Mouse (Mus musculus) liver, adult 2 months (tissue): Measurements from ENCODE around the gene Tmem217. TPM values are rescaled to one million over a fixed set of nuclear protein-coding genes. Genes with fewer than 3 reads are reported as not detected.

Experiments used
- DNase-seq: peaks from one replicate; pipeline ENCODE4 v3.0.0-alpha.2; 2011; ENCODE audit warnings: low read depth, low spot score; ENCODE audit errors: extremely low read depth
- H3K27ac ChIP-seq: fragments of 200-500 bp; replicated peaks from 2 replicates; pipeline ENCODE4 v1.5.1; 2012; ENCODE audit warnings: low read depth, mild to moderate bottlenecking, control low read depth, inconsistent platforms, low read length; ENCODE audit not compliant: insufficient read depth
- H3K27me3 ChIP-seq: fragments of 200-500 bp; 2 replicates; pipeline ENCODE4 v1.6.1; 2012; ENCODE audit warnings: mild to moderate bottlenecking, moderate library complexity, low read length, inconsistent platforms; ENCODE audit not compliant: control insufficient read depth, insufficient read depth
- H3K36me3 ChIP-seq: fragments of 200-500 bp; 2 replicates; pipeline ENCODE4 v1.6.1; 2012; ENCODE audit warnings: low read length, inconsistent platforms; ENCODE audit not compliant: control insufficient read depth, insufficient read depth
- H3K4me1 ChIP-seq: fragments of 200-500 bp; 2 replicates; pipeline ENCODE4 v1.6.1; 2011; ENCODE audit warnings: low read length; ENCODE audit not compliant: control insufficient read depth, insufficient read depth
- H3K4me3 ChIP-seq: fragments of 200-500 bp; 2 replicates; pipeline ENCODE4 v1.5.1; 2011; ENCODE audit warnings: low read depth, mild to moderate bottlenecking, control low read depth, low read length, moderate library complexity; ENCODE audit not compliant: insufficient read depth
- H3K79me2 ChIP-seq: fragments of 200-500 bp; 2 replicates; pipeline ENCODE4 v1.6.1; 2012; ENCODE audit warnings: inconsistent platforms, mild to moderate bottlenecking, low read length, moderate library complexity; ENCODE audit not compliant: control insufficient read depth, insufficient read depth
- H3K9ac ChIP-seq: fragments of 200-500 bp; 2 replicates; pipeline ENCODE4 v1.6.1; 2012; ENCODE audit warnings: low read depth, mild to moderate bottlenecking, control low read depth, inconsistent platforms, low read length
- CTCF ChIP-seq: fragments of 200-500 bp; IDR thresholded peaks from 2 replicates; pipeline ENCODE4 v1.5.1; 2011; ENCODE audit warnings: low read depth, low read length, control low read depth
- POLR2A ChIP-seq: fragments of 200-500 bp; IDR thresholded peaks from 2 replicates; pipeline ENCODE4 v1.6.1; 2011; ENCODE audit warnings: low read length, control low read depth; ENCODE audit not compliant: insufficient read depth; ENCODE audit errors: extremely low read depth
- WGBS: fragments of 180-500 bp; shearing (Covaris S2); methylation state at CpG from one replicate; pipeline ENCODE4 v1.1.7; 2018; 5-methylcytosine and 5-hydroxymethylcytosine counted together
- polyA plus RNA-seq: library from polyadenylated mRNA; depleted of rRNA; stranded (reverse); fragments of >200 nt; gene quantifications from 2 replicates; pipeline ENCODE4 v1.2.3, GENCODE M21; 2012; rRNA removed
- total RNA-seq: library from RNA; depleted of rRNA; stranded (reverse); fragments of >200 nt; gene quantifications from 2 replicates; pipeline ENCODE4 v1.2.3, GENCODE M21; 2014; rRNA removed

Gene Tmem217
- total and polyA plus RNA-seq, 2 experiments: not detected

GRCm38 (mm10) chr17:29477357-29477756, 74.8 kb downstream of the Tmem217 start:
- H3K79me2 ChIP-seq: no peaks in the 10 kb centered on the region
- H3K36me3 ChIP-seq: no peaks in the 10 kb centered on the region
- no peaks in the 10 kb centered on the region for H3K4me1 ChIP-seq
- WGBS: 97% methylated on average over 10 of the region's 10 CpGs
- H3K9ac ChIP-seq: no peak overlapping the region
- no peak for TF ChIP-seq CTCF
- TF ChIP-seq POLR2A: no peak
- no peak overlapping the region for H3K27ac ChIP-seq
- DNase-seq: no peak
- no peak overlapping the region for H3K4me3 ChIP-seq
- H3K27me3 ChIP-seq: no peaks in the 10 kb centered on the region

- no peaks in the 10 kb centered on the region for H3K4me1 ChIP-seq
- H3K27me3 ChIP-seq: no peaks in the 10 kb centered on the region
- no peaks in the 10 kb centered on the region for H3K79me2 ChIP-seq
- H3K27ac ChIP-seq: no peak overlapping the region
- H3K4me3 ChIP-seq: no peak overlapping the region
- no peaks in the 10 kb centered on the region for H3K36me3 ChIP-seq
- WGBS: 84% methylated on average over 4 of the region's 4 CpGs
- H3K9ac ChIP-seq: no peak overlapping the region
- TF ChIP-seq POLR2A (no peak), CTCF (no peak)
- no peak for DNase-seq
Measured at GRCm38 (mm10) chr17:29476461-29476860, 75.7 kb downstream of the Tmem217 start.

Other genes starting within 250 kb of the Tmem217 start
- 0.13 and 0.28 TPM in 2 replicates for gene Pi16, start 234.7 kb downstream of the Tmem217 start, total RNA-seq
- gene Pi16, start 234.7 kb downstream of the Tmem217 start, polyA plus RNA-seq: 0.07 and 0.10 TPM in 2 replicates
- 82.7 and 93.8 TPM in 2 replicates for gene Mtch1, start 204.5 kb downstream of the Tmem217 start, total RNA-seq
- gene Mtch1, start 204.5 kb downstream of the Tmem217 start, polyA plus RNA-seq: 136 and 143 TPM in 2 replicates
- 7.6 and 8.9 TPM in 2 replicates for gene Fgd2, start 191.5 kb downstream of the Tmem217 start, total RNA-seq
- 4.0 and 8.8 TPM in 2 replicates for gene Fgd2, start 191.5 kb downstream of the Tmem217 start, polyA plus RNA-seq
- 8.9 and 9.5 TPM in 2 replicates for gene Pim1, start 61.6 kb downstream of the Tmem217 start, total RNA-seq
- gene Pim1, start 61.6 kb downstream of the Tmem217 start, polyA plus RNA-seq: 16.0 and 16.4 TPM in 2 replicates
- gene Gm17657, start 2.7 kb downstream of the Tmem217 start, total RNA-seq: not detected in 2 replicates
- gene Gm17657, start 2.7 kb downstream of the Tmem217 start, polyA plus RNA-seq: not detected in 2 replicates
- gene Tbc1d22b, start 2.6 kb downstream of the Tmem217 start, total RNA-seq: 1.2 and 1.3 TPM in 2 replicates
- 4.0 and 4.1 TPM in 2 replicates for gene Tbc1d22b, start 2.6 kb downstream of the Tmem217 start, polyA plus RNA-seq
- 8.8 and 9.3 TPM in 2 replicates for gene Rnf8, start 62.4 kb upstream of the Tmem217 start, total RNA-seq
- 14.6 and 15.2 TPM in 2 replicates for gene Rnf8, start 62.4 kb upstream of the Tmem217 start, polyA plus RNA-seq
- 1.9 TPM in 2 replicates for gene Gm28043, start 62.5 kb upstream of the Tmem217 start, total RNA-seq
- gene Gm28043, start 62.5 kb upstream of the Tmem217 start, polyA plus RNA-seq: 0.60 and 0.66 TPM in 2 replicates
- gene Cmtr1, start 108.2 kb upstream of the Tmem217 start, total RNA-seq: 25.7 and 27.7 TPM in 2 replicates
- gene Cmtr1, start 108.2 kb upstream of the Tmem217 start, polyA plus RNA-seq: 19.3 and 23.4 TPM in 2 replicates
- gene Ccdc167, start 164.7 kb upstream of the Tmem217 start, total RNA-seq: 5.5 and 5.8 TPM in 2 replicates
- 2.3 and 4.2 TPM in 2 replicates for gene Ccdc167, start 164.7 kb upstream of the Tmem217 start, polyA plus RNA-seq